Mouse (Mus musculus) forebrain, embryonic 12.5 days (tissue): ENCODE measurements around the gene Lactbl1. TPM values are rescaled to one million over a fixed set of nuclear protein-coding genes. Genes with fewer than 3 reads are reported as not detected.

Source experiments
- ATAC-seq: fragments of 200-750 bp; cut with Nextera tagmentation; 2 replicates; pipeline ENCODE4 v1.8.0; 2017; ENCODE audit warnings: moderate TSS enrichment; ENCODE audit not compliant: low FRiP score
- H3K27ac ChIP-seq: fragments of 300-500 bp; sonication (generic); 2 replicates; pipeline ENCODE4 v1.5.1; 2016; ENCODE audit warnings: mild to moderate bottlenecking
- H3K27me3 ChIP-seq: fragments of 300-500 bp; sonication (generic); 2 replicates; pipeline ENCODE4 v1.6.1; 2016; ENCODE audit warnings: mild to moderate bottlenecking
- H3K36me3 ChIP-seq: fragments of 300-500 bp; sonication (generic); replicated peaks from 2 replicates; pipeline ENCODE4 v1.6.1; 2016; ENCODE audit warnings: mild to moderate bottlenecking
- H3K4me1 ChIP-seq: fragments of 300-500 bp; sonication (generic); 2 replicates; pipeline ENCODE4 v1.6.1; 2016
- H3K4me2 ChIP-seq: fragments of 300-500 bp; sonication (generic); 2 replicates; pipeline ENCODE4 v1.6.1; 2016; ENCODE audit warnings: mild to moderate bottlenecking, moderate library complexity
- H3K4me3 ChIP-seq: fragments of 300-500 bp; sonication (generic); replicated peaks from 2 replicates; pipeline ENCODE4 v1.5.1; 2016; ENCODE audit warnings: mild to moderate bottlenecking
- H3K9ac ChIP-seq: fragments of 300-500 bp; sonication (generic); 2 replicates; pipeline ENCODE4 v1.6.1; 2016; ENCODE audit warnings: mild to moderate bottlenecking
- H3K9me3 ChIP-seq: fragments of 300-500 bp; sonication (generic); 2 replicates; pipeline ENCODE4 v1.6.1; 2016
- WGBS: fragments of 180-500 bp; shearing (Covaris S2); methylation state at CpG from one replicate; pipeline ENCODE4 v1.1.7; 2016; 5-methylcytosine and 5-hydroxymethylcytosine counted together
- polyA plus RNA-seq: library from polyadenylated mRNA; unstranded; fragments of >200 nt; fragmentation: Nextera tagmentation; extraction: Ambion mirVana; gene quantifications from 2 replicates; pipeline ENCODE4 v1.2.1, GENCODE M21; 2016

The Lactbl1 gene
- polyA plus RNA-seq, 1 experiment from 2014 or later = 0.08 TPM

GRCm38 (mm10) chr4:136657914-136658313, 35.5 kb downstream of the Lactbl1 start:
- Histone ChIP-seq H3K36me3 (peaks cover 84% of the 10 kb centered on the region), H3K4me1 (peaks cover 5% of the 10 kb centered on the region), H3K4me3 (no peak overlapping the region), H3K4me2 (no peak overlapping the region), H3K27me3 (no peaks in the 10 kb centered on the region), H3K9me3 (no peaks in the 10 kb centered on the region), H3K27ac (no peak overlapping the region), H3K9ac (no peak overlapping the region)
- 76% methylated on average over 3 of the region's 3 CpGs for WGBS
- no peak for ATAC-seq

- no peak for ATAC-seq
- H3K36me3 ChIP-seq = peaks cover 78% of the 10 kb centered on the region
Observed at GRCm38 (mm10) chr4:136665068-136665467, 42.6 kb downstream of the Lactbl1 start.

GRCm38 (mm10) chr4:136666002-136666401, 43.6 kb downstream of the Lactbl1 start:
- H3K9me3 ChIP-seq = 0 out of 2 replicates have a peak, but pooled peaks cover 7% of the 10 kb centered on the region
- no peak overlapping the region for H3K4me3 ChIP-seq
- H3K27me3 ChIP-seq = no peaks in the 10 kb centered on the region
- H3K9ac ChIP-seq = no peak overlapping the region
- no peaks in the 10 kb centered on the region for H3K4me1 ChIP-seq
- no peak for ATAC-seq
- H3K4me2 ChIP-seq = no peak overlapping the region
- H3K27ac ChIP-seq = no peak overlapping the region
- H3K36me3 ChIP-seq = peaks cover 76% of the 10 kb centered on the region
- 73% methylated on average over 4 of the region's 4 CpGs for WGBS

More at GRCm38 (mm10) chr4:136665068-136665467, 42.6 kb downstream of the Lactbl1 start:
- Histone ChIP-seq H3K4me1 (no peaks in the 10 kb centered on the region), H3K9ac (no peak overlapping the region), H3K27me3 (no peaks in the 10 kb centered on the region), H3K4me2 (no peak overlapping the region), H3K4me3 (no peak overlapping the region), H3K9me3 (0 out of 2 replicates have a peak, but pooled peaks cover 7% of the 10 kb centered on the region), H3K27ac (no peak overlapping the region; the same call in 1 of the 2 replicates)
- 82% methylated on average over 9 of the region's 9 CpGs for WGBS

- Histone ChIP-seq H3K27ac (no peak overlapping the region), H3K36me3 (peaks cover 82% of the 10 kb centered on the region), H3K27me3 (no peaks in the 10 kb centered on the region), H3K4me3 (no peak overlapping the region), H3K4me1 (no peaks in the 10 kb centered on the region), H3K9ac (no peak overlapping the region), H3K9me3 (0 out of 2 replicates have a peak, but pooled peaks cover 7% of the 10 kb centered on the region), H3K4me2 (no peak overlapping the region)
- ATAC-seq = no peak
- WGBS = 73% methylated on average over 10 of the region's 10 CpGs
Observed at GRCm38 (mm10) chr4:136667757-136668156, 45.3 kb downstream of the Lactbl1 start.

GRCm38 (mm10) chr4:136672335-136673090, 50.1 kb downstream of the Lactbl1 start:
- no peak overlapping the region for H3K4me2 ChIP-seq
- WGBS = 90% methylated on average over 19 of the region's 19 CpGs
- no peaks in the 10 kb centered on the region; the same call in 1 of the 2 replicates for H3K4me1 ChIP-seq
- no peak for ATAC-seq
- no peaks in the 10 kb centered on the region for H3K27me3 ChIP-seq
- no peaks in the 10 kb centered on the region for H3K9me3 ChIP-seq
- H3K4me3 ChIP-seq = no peak overlapping the region
- H3K9ac ChIP-seq = no peak overlapping the region
- H3K27ac ChIP-seq = no peak overlapping the region
- H3K36me3 ChIP-seq = peaks cover 90% of the 10 kb centered on the region

GRCm38 (mm10) chr4:136675439-136675838, 53.0 kb downstream of the Lactbl1 start:
- ATAC-seq = no peak
- no peaks in the 10 kb centered on the region for H3K9me3 ChIP-seq
- no peak overlapping the region for H3K27ac ChIP-seq
- no peak overlapping the region for H3K4me2 ChIP-seq
- WGBS = 94% methylated on average over 9 of the region's 9 CpGs
- no peak overlapping the region for H3K9ac ChIP-seq
- peaks cover 69% of the 10 kb centered on the region for H3K36me3 ChIP-seq
- H3K4me3 ChIP-seq = no peak overlapping the region
- peaks cover 13% of the 10 kb centered on the region; the same call in 1 of the 2 replicates for H3K4me1 ChIP-seq
- no peaks in the 10 kb centered on the region for H3K27me3 ChIP-seq

- Histone ChIP-seq H3K9ac (no peak overlapping the region), H3K4me1 (peaks cover 37% of the 10 kb centered on the region), H3K36me3 (peaks cover 62% of the 10 kb centered on the region), H3K4me2 (no peak overlapping the region), H3K9me3 (no peaks in the 10 kb centered on the region), H3K27ac (0 out of 2 replicates have a peak overlapping the region, but pooled peaks have one; percentile 51), H3K4me3 (no peak overlapping the region), H3K27me3 (no peaks in the 10 kb centered on the region)
- ATAC-seq = peak; percentile 36; the same call in 1 of the 2 replicates
- 5% methylated on average over 3 of the region's 3 CpGs for WGBS
Observed at GRCm38 (mm10) chr4:136678480-136678879, 56.1 kb downstream of the Lactbl1 start.

GRCm38 (mm10) chr4:136679221-136679620, 56.8 kb downstream of the Lactbl1 start:
- WGBS = 90% methylated on average over 8 of the region's 8 CpGs
- peaks cover 37% of the 10 kb centered on the region for H3K4me1 ChIP-seq
- H3K4me3 ChIP-seq = no peak overlapping the region
- no peaks in the 10 kb centered on the region for H3K9me3 ChIP-seq
- peaks cover 62% of the 10 kb centered on the region for H3K36me3 ChIP-seq
- no peak overlapping the region for H3K9ac ChIP-seq
- ATAC-seq = no peak
- no peak overlapping the region for H3K4me2 ChIP-seq
- 0 out of 2 replicates have a peak overlapping the region, but pooled peaks have one; percentile 2 for H3K27ac ChIP-seq
- H3K27me3 ChIP-seq = no peaks in the 10 kb centered on the region

- H3K36me3 ChIP-seq = peaks cover 55% of the 10 kb centered on the region
- no peak for ATAC-seq
- H3K9me3 ChIP-seq = no peaks in the 10 kb centered on the region
- H3K27me3 ChIP-seq = no peaks in the 10 kb centered on the region
- H3K4me1 ChIP-seq = peaks cover 37% of the 10 kb centered on the region
- peak overlapping the region; percentile 51 for H3K27ac ChIP-seq
- 77% methylated on average over 14 of the region's 14 CpGs for WGBS
- no peak overlapping the region for H3K4me3 ChIP-seq
- no peak overlapping the region for H3K9ac ChIP-seq
- no peak overlapping the region for H3K4me2 ChIP-seq
Observed at GRCm38 (mm10) chr4:136680641-136681040, 58.2 kb downstream of the Lactbl1 start.

- no peak overlapping the region for H3K27ac ChIP-seq
- no peak overlapping the region for H3K4me2 ChIP-seq
- no peaks in the 10 kb centered on the region for H3K27me3 ChIP-seq
- peaks cover 53% of the 10 kb centered on the region for H3K36me3 ChIP-seq
- H3K9ac ChIP-seq = no peak overlapping the region
- no peaks in the 10 kb centered on the region for H3K9me3 ChIP-seq
- peaks cover 33% of the 10 kb centered on the region for H3K4me1 ChIP-seq
- H3K4me3 ChIP-seq = no peak overlapping the region
- WGBS = 85% methylated on average over 6 of the region's 6 CpGs
- 0 out of 2 replicates have a peak, but pooled peaks have one; percentile 20 for ATAC-seq
Observed at GRCm38 (mm10) chr4:136684485-136684884, 62.1 kb downstream of the Lactbl1 start.

GRCm38 (mm10) chr4:136685431-136685869, 63.0 kb downstream of the Lactbl1 start:
- peaks cover 24% of the 10 kb centered on the region for H3K4me1 ChIP-seq
- no peaks in the 10 kb centered on the region for H3K27me3 ChIP-seq
- no peak for ATAC-seq
- H3K4me3 ChIP-seq = no peak overlapping the region
- no peak overlapping the region for H3K4me2 ChIP-seq
- H3K9ac ChIP-seq = no peak overlapping the region
- peaks cover 57% of the 10 kb centered on the region for H3K36me3 ChIP-seq
- H3K9me3 ChIP-seq = no peaks in the 10 kb centered on the region
- H3K27ac ChIP-seq = no peak overlapping the region
- WGBS = 51% methylated on average over 10 of the region's 10 CpGs

GRCm38 (mm10) chr4:136688113-136688512, 65.7 kb downstream of the Lactbl1 start:
- Histone ChIP-seq H3K4me2 (no peak overlapping the region), H3K36me3 (peaks cover 65% of the 10 kb centered on the region), H3K27ac (no peak overlapping the region), H3K4me1 (peaks cover under 1% of the 10 kb centered on the region), H3K9me3 (no peaks in the 10 kb centered on the region), H3K27me3 (no peaks in the 10 kb centered on the region), H3K9ac (no peak overlapping the region), H3K4me3 (no peak overlapping the region)
- WGBS = 68% methylated on average over 4 of the region's 4 CpGs
- no peak for ATAC-seq
